Mouse (Mus musculus) cerebellum, adult (tissue): Measurements from ENCODE around the gene Atp2b4.
A peak's percentile ranks its signal among the peaks of the same experiment; 100 is the strongest.

ENCODE experiments used
- ATAC-seq: cut with Nextera tagmentation; 2 replicates; pipeline ENCODE4 v1.9.2; 2017; ENCODE audit warnings: mild to moderate bottlenecking, moderate library complexity, mixed read lengths; ENCODE audit not compliant: insufficient number of reproducible peaks, low FRiP score, low TSS enrichment

Atp2b4 gene

GRCm38 (mm10) chr1:133798821-133799415 is 1.9 kb downstream of the Atp2b4 start:
- ATAC-seq = no peak

- ATAC-seq = no peak
These were observed 2.6 kb downstream of the Atp2b4 start for GRCm38 (mm10) chr1:133797979-133798820.

GRCm38 (mm10) chr1:133797327-133797978 is 3.4 kb downstream of the Atp2b4 start:
- no peak for ATAC-seq

DNA sequence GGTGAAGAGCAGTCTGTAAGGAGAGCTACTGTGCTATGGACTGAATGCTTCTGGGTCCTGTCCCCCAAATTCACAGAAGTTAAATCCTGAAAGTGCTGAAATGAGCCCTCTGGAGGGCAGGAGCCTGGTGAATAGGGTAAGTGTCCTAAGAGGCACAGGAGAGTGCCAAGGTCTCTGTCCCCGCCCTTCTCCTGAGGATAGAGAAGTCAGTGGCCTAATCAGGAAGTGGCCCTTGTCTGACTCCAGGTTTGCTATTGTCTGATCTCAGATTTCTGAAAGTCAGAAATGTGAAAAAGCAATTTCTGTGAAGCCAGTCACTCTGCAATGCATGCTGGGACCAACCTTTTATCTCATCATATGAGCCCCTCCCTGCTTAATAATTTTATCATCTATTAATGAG is 7.2 kb downstream of the Atp2b4 start:
- ATAC-seq = no peak

GRCm38 (mm10) chr1:133790011-133790410 is 10.8 kb downstream of the Atp2b4 start:
- no peak for ATAC-seq

GRCm38 (mm10) chr1:133788864-133789263 is 12.0 kb downstream of the Atp2b4 start:
- ATAC-seq = no peak

GRCm38 (mm10) chr1:133787500-133788210 is 13.2 kb downstream of the Atp2b4 start:
- no peak for ATAC-seq

DNA sequence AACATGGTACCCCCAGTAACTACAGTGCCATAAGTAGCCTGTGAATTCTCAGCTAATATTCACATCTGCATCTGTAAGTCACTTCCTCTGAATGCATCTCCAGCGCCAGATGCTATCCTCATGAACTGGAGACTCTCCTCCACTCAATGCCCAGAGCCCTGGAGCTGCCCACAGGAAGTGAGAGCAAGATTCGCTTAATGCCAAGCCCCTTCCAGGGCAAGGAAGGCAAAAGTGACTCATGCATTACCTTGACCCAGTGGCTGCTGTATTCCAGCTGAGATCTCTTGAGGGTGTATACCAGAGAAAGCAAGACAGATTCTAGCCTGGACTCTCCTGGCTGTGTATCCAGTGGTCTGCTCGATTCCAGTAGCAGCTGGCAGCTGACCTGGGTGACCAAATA is 16.2 kb downstream of the Atp2b4 start:
- no peak for ATAC-seq

DNA sequence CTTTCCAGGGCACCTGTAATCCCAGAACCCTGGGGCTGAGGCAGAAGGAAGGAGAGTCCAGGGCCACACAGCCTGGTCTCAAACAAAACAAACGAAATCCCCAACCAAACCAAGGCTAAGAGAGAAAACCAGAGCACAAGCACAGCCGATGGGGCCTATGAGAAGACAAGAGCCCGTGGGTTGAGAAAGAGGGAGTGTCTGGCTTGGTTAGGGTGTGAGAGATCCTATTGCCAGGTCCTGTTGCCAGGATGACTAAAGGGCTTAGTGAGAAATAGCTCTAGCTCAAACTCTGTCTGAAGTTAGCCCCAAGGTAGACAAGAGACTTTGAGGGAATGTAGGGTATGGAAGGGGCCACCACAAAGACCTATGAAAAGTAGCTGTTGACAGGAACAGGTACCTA is 19.3 kb downstream of the Atp2b4 start:
- no peak for ATAC-seq

GRCm38 (mm10) chr1:133779043-133779442 is 21.8 kb downstream of the Atp2b4 start:
- no peak for ATAC-seq

GRCm38 (mm10) chr1:133777651-133778231 is 23.1 kb downstream of the Atp2b4 start:
- ATAC-seq = no peak

DNA sequence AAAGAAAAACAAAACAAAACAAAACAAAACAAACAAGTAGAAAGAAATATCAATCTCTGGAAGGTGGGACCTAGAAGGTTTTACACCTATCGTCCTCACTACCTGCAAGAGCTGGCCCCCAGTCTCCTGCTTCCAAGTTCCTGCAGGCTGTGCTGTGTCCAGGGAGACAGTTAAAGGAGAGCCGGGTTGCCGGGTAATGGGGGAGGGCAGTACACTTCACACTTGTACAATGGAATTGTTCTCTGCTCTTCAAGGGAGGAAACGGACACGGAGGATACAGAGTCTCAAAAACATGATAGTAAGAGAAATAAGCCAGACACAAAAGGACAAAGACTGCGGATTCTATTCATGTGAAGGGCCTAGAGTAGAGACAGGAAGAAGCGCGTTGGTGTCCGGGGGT is 28.3 kb downstream of the Atp2b4 start:
- ATAC-seq = no peak

- ATAC-seq = no peak
These were observed 28.9 kb downstream of the Atp2b4 start for GRCm38 (mm10) chr1:133771831-133772399.

DNA sequence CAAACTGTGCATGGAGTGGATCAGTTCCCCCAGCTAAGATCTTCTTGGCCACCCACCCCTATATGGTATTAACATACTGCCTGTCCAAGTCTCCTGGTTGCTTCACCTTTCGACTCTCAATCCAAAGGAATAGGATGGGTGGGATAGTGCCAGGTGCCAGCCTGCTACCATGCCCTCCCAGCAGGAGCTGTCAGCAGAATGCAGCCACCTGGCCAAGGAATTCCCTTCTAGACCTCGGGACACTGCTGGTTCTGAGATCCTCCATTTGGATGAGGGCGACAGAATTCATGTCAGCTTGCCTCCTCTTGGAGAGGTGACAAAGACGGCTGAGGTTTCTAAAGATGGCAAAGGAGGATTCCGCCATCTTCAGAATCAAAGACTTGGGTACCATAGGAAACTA is 32.8 kb downstream of the Atp2b4 start:
- ATAC-seq = 0 out of 2 replicates have a peak, but pooled peaks have one; percentile 56

GRCm38 (mm10) chr1:133766901-133767529 is 33.8 kb downstream of the Atp2b4 start:
- no peak for ATAC-seq

GRCm38 (mm10) chr1:133765376-133765775 is 35.5 kb downstream of the Atp2b4 start:
- no peak for ATAC-seq

GRCm38 (mm10) chr1:133762946-133763422 is 37.9 kb downstream of the Atp2b4 start:
- ATAC-seq = no peak

GRCm38 (mm10) chr1:133761278-133761677 is 39.6 kb downstream of the Atp2b4 start:
- no peak for ATAC-seq

DNA sequence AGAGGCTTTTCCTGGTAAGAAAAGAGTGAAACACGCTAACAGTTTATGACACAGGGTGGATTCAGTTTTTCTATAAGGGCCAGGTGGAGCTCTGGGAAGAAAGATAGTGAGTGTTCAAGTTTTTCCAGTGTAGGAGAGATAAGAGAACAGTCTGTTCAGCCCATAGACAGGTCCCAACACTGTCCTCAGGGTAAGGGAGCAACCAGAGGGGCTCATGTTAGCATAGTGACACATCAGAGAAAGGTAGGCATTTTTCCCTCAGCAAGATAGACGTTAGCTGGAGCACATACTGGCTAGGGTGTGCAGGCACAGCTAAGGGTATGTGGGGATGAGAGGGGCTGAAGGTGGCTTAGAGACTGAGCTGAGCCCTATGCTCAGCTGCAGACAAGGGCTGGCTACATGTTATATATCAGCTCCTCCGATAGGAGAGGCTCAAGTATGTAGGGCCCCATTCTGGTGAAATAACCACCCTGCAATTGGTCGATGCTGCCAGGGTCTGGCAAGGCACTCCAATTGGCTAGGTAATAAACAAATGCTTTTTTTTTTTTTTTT is 46.4 kb downstream of the Atp2b4 start:
- ATAC-seq = no peak
